Mouse (Mus musculus): ENCODE measurements at regions not wholly inside any gene's neighbourhood (a gene's known extent, or its start where the extent isn't known, plus 50 kb on each side); places are given as distances from the start of the nearest gene placed in this dataset.

DNA sequence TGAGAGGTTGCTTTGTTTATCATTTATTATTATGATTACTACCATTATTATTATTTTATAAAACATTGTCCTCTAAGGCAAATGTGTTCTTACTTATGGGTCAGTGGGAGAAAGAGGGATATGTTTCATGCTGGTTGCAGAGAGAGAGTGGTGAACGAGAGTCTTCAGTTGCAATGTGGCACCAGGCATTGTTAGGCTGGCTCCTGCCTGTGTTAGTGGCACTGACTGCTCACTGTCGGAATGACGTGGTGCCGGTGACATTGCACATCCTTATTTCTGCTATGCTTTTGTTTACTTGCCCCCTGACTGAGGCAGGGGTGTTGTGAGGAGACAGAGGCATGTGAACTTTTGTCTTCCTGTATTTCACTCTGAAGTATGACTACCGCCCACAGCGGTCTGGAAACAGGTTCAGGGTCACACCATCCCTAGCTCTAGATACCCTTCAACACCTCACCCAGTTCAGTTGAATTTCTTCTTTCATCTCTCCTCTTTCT, 138.1 kb downstream of the Ppp4r2 start:
- no peak for DNase-seq (ENCODE audit: low spot score)

DNA sequence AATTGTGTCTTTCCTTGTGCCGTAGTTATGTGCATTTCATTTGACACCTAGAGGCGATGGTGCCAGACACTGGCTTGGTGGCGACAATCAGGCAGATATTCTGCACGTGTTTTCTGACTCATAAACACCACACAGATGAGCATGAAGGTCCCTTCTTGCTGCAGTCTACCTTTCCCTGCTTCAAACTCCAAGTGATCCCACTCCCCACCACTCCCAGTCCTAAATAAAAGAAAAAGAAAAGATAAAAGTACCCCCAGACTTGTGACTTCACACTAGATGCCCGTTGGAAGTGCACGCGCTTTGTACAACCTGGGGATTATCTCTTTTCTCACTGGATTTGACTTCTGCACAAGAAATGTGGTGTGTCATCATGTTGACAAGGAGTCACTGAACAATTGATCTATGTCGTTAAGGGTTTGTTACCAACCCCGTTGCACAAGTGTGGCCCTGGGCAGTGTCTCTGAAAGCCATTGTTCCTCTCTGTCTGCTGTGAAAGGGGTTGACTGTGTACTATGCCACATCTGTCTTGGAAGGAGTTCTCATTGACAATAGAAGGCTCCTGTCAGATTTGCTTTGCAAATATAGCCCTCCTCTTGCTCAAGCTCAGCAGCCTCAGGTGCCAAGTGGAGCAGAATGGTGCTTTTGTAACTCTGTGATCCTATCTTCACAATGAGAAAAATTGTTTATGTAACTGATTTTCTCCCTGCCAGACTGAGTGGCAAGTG, 140.1 kb downstream of the Ppp4r2 start:
- no peak for DNase-seq (ENCODE audit: low spot score)

DNA sequence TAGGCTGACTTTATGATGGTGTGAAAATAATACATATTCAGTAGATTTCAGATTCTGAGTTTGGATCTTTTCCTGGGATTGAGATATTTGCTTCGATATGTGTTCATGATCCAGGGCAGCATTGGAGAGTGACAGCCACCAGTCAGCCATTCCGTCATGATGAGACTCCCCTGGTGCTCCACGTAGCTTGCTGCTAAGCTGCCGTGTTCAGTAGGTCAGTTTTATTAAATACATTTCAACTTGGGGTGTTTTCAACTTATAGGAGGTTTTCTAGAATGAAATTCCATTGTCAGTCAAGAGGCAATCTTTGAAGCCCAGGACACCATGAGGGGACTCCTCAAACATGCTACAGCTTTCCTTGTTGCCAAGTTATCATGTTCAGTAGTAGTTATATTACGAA, 141.3 kb downstream of the Ppp4r2 start:
- no peak for DNase-seq (ENCODE audit: low spot score)

DNA sequence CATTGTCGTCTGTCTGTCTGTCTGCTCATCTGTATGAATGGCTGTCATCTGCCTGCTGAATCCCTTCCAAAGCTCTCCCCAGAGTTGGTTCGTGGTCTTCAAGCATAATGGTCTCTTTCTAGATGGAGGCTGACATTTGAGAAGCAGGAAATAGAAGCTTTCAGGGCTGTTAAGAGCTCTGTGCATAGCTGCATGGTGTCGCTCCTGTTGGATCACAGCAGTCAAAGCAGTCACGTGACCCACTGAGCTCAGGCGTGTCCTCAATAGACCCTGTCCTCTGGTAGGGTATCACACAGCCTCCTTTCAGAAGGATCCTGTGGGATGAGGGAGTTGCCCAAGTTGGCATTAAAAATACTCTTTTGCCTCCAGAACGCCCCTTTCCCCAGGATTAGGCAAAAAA, 142.4 kb downstream of the Ppp4r2 start:
- no peak for DNase-seq (ENCODE audit: low spot score)

DNA sequence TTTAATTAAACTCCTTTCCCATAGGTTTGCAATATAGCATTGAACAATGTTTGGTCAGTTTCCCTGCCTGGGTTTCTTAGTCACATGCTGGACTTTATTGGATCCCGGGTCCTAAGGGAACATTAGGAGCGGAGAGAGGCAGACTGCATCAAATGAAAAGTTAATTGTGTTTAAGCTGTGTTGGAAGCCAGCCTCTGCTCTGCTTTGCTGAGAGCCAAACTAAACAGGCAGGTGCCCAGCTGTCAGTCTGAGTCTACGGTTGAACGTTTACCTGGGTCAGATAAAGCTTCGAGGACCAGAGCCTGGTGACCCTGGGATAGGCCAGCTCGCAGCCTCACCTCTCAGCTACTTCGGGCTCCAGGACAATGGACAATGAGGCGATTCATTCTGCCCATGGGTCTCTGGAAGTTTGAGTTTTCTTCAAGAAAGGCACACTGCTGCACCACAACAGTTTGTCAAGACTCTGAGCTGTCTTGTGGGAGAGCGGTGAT, 143.8 kb downstream of the Ppp4r2 start:
- DNase-seq (ENCODE audit: low spot score): no peak

DNA sequence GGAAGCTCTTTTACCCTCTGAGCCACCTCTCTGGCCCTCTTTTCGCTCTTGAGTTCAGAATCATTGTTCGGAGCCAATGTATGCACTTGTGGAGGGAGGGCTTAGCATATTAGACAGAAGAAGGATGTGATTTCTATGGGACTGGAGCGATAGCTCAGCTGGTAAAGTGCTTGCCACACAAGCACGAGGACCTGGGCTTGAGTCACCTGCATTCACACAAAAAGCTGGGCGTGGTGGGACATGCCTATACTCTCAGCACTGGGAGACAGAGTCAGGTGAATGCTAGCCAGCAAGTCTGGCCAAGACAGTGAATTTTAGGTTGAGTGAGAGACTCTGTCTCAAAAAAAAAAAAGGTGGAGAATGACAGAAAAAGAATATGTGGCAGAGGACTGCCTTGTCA, 144.7 kb downstream of the Ppp4r2 start:
- DNase-seq (ENCODE audit: low spot score): no peak

DNA sequence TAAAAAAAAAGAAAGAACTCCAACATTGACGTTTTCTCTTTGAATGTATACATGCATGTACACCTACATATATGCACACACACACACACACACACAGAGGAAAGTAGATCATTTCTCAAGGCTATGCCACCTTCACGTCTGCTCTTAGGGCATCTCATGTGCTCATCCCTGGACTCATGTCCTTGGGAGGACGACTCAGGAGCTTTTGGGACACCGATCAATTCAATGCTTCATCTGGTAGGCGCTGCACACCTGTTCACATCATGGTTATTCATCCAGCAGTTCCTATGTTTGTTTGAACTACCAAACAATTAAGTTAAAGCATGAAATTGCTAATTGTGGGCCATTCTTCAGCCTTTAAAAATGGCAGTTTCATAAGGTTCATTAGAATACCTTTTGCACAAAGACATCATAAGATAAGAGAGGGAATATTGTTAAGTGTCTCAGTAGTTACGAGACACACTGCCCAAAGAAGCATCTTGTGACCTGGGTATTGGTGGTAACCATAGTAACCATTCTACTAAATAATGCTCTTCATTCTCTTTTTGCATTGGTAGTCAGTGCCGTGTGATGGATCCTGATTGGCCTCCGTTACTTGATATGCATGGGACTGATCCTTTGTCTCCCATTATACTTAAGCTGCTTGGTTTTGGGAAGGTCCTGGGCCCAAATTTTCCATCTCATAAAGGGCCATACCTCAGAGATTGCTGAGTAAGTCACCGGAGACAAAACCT, 145.5 kb downstream of the Ppp4r2 start:
- DNase-seq (ENCODE audit: low spot score): no peak

DNA sequence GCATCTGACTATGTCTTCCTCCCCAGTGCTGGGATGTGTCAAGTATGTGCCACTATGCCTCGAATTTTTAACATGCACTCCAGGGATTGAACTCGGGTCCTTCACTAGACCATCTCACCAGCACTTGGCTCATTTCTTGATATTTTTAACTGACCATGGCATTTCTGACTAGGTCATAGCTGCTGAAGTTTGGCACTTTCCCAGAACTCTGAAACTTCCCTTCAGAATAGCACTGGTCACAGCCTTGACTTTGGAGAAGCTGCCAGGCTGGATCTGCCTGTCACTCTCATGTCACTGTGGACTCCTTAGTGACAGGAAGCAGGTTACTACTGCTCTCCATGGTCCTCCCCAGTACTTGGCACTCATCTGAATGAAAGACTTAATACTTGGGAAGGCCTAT, 146.7 kb downstream of the Ppp4r2 start:
- no peak for DNase-seq (ENCODE audit: low spot score)

DNA sequence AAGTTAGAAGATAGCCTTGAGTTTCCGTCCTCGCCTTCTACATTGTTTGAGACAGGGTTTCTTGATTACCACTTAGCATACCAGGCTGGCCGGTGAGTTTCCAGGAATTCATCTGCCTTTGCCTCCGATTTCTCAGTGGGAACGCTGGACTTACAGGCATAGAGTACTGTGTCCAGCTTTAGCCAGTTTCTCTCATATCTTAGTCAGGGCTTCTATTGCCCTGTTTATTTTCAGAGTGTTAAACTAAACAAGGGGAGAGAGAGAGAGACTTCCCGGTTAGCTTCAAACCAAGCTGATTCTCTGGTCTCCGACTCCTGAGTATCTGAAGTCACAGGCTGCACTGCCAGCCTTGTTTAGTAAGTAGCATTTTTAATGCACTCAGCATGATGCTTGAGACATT, 151.4 kb downstream of the Ppp4r2 start:
- no peak for DNase-seq (ENCODE audit: low spot score)

DNA sequence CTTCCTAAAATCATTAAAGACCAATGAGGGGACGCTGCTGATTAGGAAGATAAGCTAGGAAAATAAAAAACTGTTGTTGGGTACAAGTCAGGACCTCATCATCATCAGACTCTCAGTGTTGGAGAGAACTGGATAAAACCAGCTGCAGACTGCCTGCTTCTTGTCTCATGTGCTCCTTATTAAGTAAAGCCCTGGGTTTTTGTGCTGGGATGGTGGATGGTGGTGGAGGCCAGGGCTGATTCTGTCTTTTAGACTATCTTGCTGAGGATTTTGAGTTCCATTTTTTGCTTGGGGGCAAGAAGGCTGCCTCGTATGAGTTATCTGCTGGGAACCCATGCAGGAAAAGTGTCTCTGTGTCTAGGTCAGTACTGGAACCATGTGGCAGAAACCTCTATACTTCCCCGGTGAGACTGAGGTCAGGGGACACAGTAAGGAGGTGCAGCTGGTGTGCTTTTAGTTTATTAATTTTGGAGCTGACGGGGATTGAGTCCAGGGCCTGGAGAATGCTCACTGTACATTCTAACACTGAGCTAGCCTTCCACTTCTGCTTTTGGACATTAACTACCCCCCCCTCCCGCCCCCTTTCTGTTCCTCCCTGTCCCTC, 152.0 kb downstream of the Ppp4r2 start:
- no peak for DNase-seq (ENCODE audit: low spot score)

DNA sequence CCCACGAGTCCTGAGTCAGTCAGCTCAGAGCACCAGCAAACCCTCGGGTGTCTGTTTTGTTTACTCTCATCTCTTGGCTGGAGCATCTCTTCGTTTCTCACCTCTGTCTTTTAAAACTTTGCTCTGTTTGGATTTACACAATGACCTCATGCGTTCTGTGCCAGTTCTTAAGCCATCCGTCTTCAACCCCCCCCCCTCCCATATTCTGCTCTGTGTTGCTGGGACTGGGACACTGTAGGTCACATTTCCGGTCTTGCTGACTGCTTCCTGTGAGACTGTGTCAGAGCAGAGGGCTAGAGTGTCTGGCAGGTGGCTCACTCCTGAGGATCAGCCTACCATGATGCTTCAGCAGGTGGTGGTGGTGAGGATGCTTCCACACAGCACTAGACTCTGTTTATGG, 155.1 kb downstream of the Ppp4r2 start:
- no peak for DNase-seq (ENCODE audit: low spot score)

DNA sequence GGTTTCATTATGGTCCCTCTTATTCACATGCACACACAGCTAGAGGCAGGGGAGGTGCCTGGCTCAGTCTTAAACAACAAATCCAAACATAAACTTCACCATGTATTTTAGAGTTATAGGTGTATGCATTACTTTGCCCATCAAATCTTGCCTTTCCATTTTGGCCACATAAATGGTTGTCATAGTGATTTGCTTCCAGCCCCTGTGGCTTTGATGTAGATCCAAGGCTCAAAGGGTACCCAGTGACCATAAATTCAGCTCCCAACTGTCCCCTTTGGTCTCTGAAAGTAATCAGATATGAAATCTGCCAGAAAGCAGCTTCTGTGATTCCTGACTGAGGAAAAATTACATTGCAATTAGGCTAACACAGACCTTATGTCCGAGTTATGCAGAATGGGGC, 160.0 kb downstream of the Ppp4r2 start:
- no peak for DNase-seq (ENCODE audit: low spot score)

DNA sequence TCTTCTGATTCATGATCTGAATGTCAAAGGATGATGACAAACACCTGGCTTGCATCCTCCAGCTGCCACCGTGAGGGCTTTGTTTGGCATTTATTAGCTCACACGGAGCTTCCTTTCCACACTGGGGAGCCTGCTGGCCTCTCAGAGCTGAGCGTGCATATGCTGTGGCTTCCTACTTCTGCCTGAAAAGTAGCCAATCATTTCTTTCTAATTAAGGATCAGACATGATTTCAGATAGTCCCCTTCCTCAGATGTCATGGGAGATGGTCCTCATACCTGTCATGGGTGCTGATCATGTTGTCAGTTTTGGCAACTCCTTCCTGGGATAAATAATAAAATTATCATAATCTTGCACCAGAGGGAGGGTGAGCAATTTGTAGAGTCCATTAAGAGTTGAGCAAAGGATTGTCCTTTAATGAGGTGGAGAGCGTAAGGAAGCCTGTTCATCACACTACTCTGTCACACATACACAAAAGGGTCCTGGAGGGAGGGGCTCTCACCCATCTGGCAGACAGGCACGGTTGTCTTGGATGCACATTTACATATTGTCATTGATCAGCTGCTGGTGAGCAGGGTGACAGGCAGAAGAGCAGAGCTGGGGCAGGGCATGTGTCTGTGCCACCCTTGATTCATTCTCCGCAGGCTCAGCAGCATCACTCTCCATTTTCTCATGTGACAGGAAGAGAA, 162.6 kb downstream of the Ppp4r2 start:
- DNase-seq (ENCODE audit: low spot score): no peak

DNA sequence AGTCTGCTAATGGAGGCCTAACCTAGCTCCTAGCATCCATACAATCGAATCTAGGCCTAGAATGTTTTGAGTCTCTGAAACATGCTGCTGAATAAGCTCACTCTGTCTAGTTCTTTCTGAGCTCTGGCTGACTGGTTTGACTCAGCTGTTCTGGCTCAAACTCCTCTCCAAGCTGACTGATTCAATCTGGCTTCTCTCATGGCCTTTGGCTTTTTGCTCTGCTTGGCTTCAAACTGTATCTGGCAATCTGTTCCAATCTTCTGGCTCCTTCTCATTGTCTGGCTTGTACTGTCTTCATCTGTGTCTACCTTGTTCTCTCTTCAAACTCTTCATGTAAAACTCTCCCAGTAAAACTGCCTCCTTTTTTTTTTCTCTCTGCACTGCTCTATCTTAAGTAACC, 164.9 kb downstream of the Ppp4r2 start:
- no peak for DNase-seq (ENCODE audit: low spot score)

DNA sequence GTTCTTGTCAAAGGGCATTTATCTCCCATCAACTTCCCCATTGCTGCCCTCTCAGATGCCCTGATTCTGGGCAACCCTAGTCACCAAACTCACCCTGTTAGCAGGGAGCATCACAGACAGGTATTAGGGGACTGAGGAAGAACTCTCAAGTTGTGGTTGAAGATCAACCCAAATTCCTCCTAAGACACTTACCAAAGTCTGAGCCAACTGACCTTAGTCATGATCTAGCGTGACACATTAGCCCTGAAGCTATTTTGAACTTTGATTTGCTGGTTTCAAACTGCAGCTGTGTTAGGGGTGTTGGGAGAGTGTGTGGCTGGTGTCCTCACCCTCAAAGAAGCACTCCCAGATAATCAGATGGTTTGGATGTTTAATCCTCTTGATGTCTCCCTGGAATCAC, 170.5 kb downstream of the Ppp4r2 start:
- DNase-seq (ENCODE audit: low spot score): no peak

DNA sequence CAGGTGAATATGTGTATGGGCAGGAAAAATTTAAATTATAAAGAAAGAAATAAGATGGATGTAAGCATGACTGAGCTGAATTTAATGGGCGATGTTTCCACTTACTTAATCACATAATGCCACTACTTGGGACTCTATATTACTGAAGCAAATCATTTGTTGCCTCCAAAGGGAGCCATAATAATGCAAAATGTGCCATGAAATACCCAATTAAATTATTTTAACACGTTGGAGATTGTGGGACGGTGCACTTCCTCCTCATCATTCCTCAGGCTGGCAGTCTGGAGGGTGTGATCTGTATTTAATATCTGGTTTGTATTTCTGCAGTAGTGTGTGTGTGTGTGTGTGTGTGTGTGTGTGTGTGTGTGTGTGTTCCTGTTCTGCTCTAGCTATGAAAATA, 188.2 kb downstream of the Ppp4r2 start:
- DNase-seq (ENCODE audit: low spot score): no peak

DNA sequence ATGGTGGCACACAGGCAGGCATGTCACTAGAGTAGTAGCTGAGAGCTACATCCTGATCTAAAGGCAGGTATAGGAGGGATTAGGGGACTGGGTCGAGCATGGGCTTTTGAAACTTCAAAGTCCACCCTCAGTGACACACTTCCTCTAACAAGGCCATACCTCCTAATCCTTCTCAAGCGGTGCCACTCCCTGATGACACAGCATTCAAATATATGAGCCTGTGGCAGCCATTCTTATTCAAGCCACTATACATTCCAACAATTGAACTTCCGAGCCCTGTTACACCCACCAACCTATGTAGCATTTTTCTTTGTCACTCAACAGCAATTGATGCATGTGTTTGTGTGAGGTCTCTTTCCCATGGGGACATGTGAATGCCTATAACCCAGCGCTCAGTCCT, 192.4 kb downstream of the Ppp4r2 start:
- DNase-seq (ENCODE audit: low spot score): no peak

DNA sequence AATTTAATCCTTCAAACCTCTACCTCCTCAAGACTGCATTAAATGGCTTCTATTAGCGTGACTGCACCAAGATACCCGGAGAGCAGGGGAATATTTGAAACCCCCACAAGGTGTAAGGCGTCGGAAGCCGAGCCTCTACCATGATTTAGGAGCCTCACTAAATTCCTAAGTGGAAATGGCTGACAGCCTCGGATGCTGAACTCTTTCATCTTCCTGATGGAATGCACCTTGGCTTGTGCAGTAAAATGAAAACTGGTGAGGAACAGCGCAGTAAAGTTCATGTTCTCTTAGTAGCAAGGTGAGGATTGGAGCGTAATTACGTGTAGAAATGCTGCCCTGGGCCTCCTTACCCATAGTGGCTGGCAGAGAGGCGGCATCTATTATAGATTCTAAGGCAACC, 194.0 kb downstream of the Ppp4r2 start:
- no peak for DNase-seq (ENCODE audit: low spot score)

DNA sequence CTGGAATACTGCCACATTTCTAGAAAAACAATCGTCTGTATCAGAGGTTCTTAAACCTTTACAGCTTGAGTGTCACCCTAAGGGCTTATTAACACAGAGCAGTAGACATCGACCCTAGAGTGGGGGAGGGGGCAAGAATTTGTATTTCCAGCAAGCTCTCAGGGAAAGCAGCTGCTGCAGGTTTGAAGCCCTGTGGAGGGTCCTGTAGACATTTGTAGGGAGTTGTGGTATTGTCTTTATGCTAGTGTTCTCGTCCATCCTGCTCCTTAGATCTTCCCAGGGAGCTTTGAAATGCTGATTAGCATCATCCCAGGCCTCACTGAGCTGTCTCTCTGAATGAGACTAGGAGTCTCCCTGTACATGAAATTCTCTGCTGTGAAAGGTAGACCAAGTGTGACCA, 196.0 kb downstream of the Ppp4r2 start:
- DNase-seq (ENCODE audit: low spot score): no peak

DNA sequence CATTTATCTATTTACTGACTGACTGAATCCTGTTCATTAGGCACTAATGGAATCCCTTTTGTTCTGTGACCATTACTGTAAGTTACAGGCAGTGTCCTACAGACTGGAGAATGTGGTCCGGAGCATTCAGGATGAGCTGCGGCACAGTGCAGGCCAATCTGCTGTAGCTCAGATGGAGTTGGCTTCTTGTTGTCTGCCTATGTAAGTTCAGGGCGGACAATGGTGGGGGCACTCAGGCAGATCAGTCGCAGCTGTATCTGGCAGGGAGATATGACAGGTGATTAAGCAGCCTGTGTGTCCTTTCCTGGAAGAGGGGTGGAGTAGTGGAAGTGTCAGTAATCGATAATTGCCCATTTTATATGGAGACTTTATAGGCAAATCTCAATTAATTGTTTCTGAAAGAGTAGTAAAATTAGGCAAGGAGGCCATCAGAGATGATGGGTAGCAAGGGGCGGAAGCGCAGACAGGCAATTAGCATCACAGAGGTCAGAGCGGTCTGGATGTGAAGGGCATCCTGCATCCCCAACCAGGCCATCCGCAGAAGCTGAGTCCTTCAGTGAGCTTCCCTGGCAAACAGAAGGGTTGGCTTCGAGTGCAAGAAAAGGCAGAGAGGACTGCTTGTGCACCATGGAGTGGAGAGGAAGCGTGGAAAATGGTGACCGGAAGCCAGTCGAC, 197.2 kb downstream of the Ppp4r2 start:
- no peak for DNase-seq (ENCODE audit: low spot score)

DNA sequence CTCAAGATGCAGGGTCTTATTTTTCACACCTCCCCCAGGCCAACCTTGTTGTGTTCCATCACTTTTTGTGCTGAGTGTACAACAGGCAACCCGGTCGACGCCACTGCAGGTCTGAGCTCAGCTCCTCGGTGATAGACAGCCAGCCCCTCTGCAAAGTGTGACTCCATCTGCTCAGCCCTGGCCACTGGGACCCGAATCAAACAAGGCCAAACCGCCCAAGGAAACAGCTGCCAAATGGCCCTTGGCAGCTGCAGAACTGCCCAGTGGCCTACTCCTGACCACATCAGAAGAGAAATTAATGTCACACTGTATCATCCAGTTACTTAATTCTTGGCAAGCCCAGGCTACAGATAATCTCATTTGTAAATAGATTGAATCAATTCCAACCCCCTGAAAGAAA, 213.3 kb downstream of the Ppp4r2 start:
- DNase-seq (ENCODE audit: low spot score): peak; percentile 7

DNA sequence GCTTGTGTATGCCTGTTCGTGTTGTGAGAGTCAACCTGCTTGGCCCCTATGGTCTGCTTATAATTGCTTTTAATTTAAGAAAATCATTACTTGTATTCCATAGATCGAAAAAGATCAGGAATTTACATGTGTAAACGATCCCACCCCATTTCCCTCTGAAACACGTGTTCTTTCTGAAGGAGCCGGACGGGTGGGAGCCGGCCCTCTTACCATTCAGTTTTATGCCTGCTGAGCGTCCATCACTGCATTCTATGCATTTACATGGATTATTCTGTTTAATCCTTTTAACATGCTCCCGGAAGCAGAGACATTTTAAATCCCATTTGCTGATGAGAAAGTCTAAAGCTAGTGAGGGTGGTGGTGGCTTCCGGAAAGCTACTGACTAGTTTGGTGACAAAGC, 213.8 kb downstream of the Ppp4r2 start:
- DNase-seq (ENCODE audit: low spot score): no peak

Data from gastrocnemius, adult 18-20 months (tissue).